ENCODE assay signal across 8 mouse cellular contexts in the genomic region with DNA sequence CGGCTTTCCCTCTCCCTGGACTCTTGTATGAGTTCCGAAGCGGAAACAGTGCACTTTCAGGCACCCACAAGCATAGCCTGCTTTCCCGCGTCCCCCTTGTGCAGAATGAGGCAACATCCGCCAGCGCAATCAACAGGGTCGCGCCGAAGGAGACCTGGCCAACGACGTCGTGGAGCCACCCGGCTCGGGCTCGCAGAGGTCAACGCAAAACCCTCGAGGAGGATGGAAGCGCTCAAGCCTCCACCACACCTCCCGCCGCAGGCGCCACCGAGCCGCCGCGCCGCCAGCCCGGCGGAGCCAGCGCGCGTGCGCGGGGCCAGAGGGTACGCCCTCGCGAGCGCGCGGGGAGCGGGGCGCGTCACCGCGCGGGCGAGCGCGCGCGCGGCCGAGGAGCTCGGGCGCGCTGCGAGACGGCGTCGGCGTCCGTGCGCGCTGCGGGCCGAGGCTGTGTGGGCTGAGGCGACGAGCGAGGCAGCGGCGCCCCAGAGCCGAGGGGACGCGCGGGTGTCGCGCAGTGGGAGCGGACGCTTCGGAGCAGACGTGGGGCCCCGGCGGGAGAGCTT. TPM values are rescaled to one million over a fixed set of nuclear protein-coding genes. Genes with fewer than 3 reads are reported as not detected.
DNase-seq lines count a peak whose midpoint lies in the region.

A gene (plus strand): TSS at position 454 of the 563 bp plus-strand sequence.

- H3K4me1 ChIP-seq in megakaryocyte, embryonic 14.5 days: peaks cover 28% of the 10 kb centered on the region; the same call in 1 of the 2 replicates

- no peaks in the 10 kb centered on the region for H3K9me3 ChIP-seq in megakaryocyte, embryonic 14.5 days

- H3K36me3 ChIP-seq in megakaryocyte, embryonic 14.5 days (replicated peaks; ENCODE audit: low read length): no peaks in the 10 kb centered on the region

- DNase-seq in adrenal gland, adult (ENCODE audit: inconsistent age in 2 of 2, low spot score in 1 of 2): peak; percentile 90 to 95
- DNase-seq in embryo, embryonic 10 days (ENCODE audit: low spot score): peak; percentile 85
- DNase-seq in gastrocnemius, postnatal 10 days: peak; percentile 81
- DNase-seq in induced T-regulatory cell, adult 2 months (ENCODE audit: low read depth): peak; percentile 91
- DNase-seq in left cerebral cortex, adult 9 months (ENCODE audit: low spot score in 2 of 2): peak; percentile 53 to 76
- DNase-seq in right cerebral cortex, adult 2 months (ENCODE audit: low spot score in 2 of 2): peak; percentile 64 to 73
- DNase-seq in urinary bladder, postnatal 10 days (ENCODE audit: low spot score): peak; percentile 38

- no peaks in the 10 kb centered on the region for H3K27me3 ChIP-seq in megakaryocyte, embryonic 14.5 days (replicated peaks)

- peak within 1 kb of the TSS; percentile 97 for H3K4me3 ChIP-seq in megakaryocyte, embryonic 14.5 days (replicated peaks)

RNA-seq across cellular contexts. Expression of the gene that starts here (rescaled TPM):
- total RNA-seq in gastrocnemius, postnatal 10 days (2021): 10 to 100 TPM; 35.5 to 43.7 TPM
- polyA plus RNA-seq in megakaryocyte, embryonic 14.5 days (2012; ENCODE audit: insufficient read depth, low replicate concordance): 1.5 and 5.6 TPM in 2 replicates

Comparison
In these comparisons a context has a peak if more than half of its experiments do, and no peak if none do; other contexts are left out.
1. Peak in every context shown above with its lines: DNase-seq and H3K4me3 ChIP-seq.
2. DNase-seq: peak in every context shown above with its lines; median percentile 92 in adrenal gland, adult; 91 in induced T-regulatory cell, adult 2 months; 85 in embryo, embryonic 10 days; 81 in gastrocnemius, postnatal 10 days; 68 in right cerebral cortex, adult 2 months; 64 in left cerebral cortex, adult 9 months; 38 in urinary bladder, postnatal 10 days.